Mouse (Mus musculus) left cerebral cortex, adult 2 months (tissue): ENCODE data around the gene Gm128. TPM values are rescaled to one million over a fixed set of nuclear protein-coding genes. Genes with fewer than 3 reads are reported as not detected.

Source experiments
- DNase-seq, 2 experiments: peaks; one replicate each; pipeline ENCODE4 v3.0.0; 2021 to 2022; ENCODE audit warnings: low spot score in 2 of 2, mixed read lengths in 1 of 2; ENCODE audit errors: extremely low spot score in 1 of 2
- H3K27ac ChIP-seq: fragments of 200-600 bp; 2 replicates; pipeline ENCODE4 v1.8.1; 2022
- H3K4me3 ChIP-seq: fragments of 200-600 bp; 2 replicates; pipeline ENCODE4 v1.8.1; 2022
- CTCF ChIP-seq: fragments of 200-600 bp; IDR thresholded peaks from 2 replicates; pipeline ENCODE4 v1.8.1; 2022; ENCODE audit warnings: antibody characterized with exemption, mild to moderate bottlenecking, moderate library complexity
- intact Hi-C: fragments of 180-260 bp; cut with DNase I; formaldehyde crosslinking; loops from one replicate; pipeline ENCODE4 v1.15.1; 2025
- long read RNA-seq, 2 experiments: library from polyadenylated mRNA; stranded (forward); transcript quantifications; one replicate each; pipeline ENCODE4 v2.0.0; 2021; ENCODE audit warnings: borderline mapping rate in 2 of 2
- total RNA-seq, 2 experiments: library from RNA; stranded (reverse); gene quantifications; 2 replicates each; pipeline ENCODE4 v1.2.3; 2021

The Gm128 gene
- total RNA-seq, result under 1 TPM; 0.20 to 0.61 TPM
- long read RNA-seq, experiment 1, result 0 reads
- long read RNA-seq, experiment 2, result 0 reads

- DNase-seq, result no peak
- Histone ChIP-seq H3K27ac (no peak within 1 kb of the TSS), H3K4me3 (no peak within 1 kb of the TSS)
- intact Hi-C loops, result no loop called here
- no peak for TF ChIP-seq CTCF
These were observed at the start of gene Gm128 for GRCm38 (mm10) chr3:95241498-95241897. Gene Gm128, minus strand, starts transcription at chr3:95241598.

GRCm38 (mm10) chr3:95291041-95291440 lies 49.6 kb upstream of the Gm128 start:
- TF ChIP-seq CTCF, result no peak
- intact Hi-C loops, result no loop called here
- no peak overlapping the region for H3K4me3 ChIP-seq
- no peak for DNase-seq
- H3K27ac ChIP-seq, result no peak overlapping the region

- intact Hi-C loops, result no loop called here
- no peak for DNase-seq
- no peak for TF ChIP-seq CTCF
- no peak overlapping the region for H3K4me3 ChIP-seq
- no peak overlapping the region for H3K27ac ChIP-seq
These were observed 48.8 kb upstream of the Gm128 start for GRCm38 (mm10) chr3:95290156-95290555.

GRCm38 (mm10) chr3:95289419-95289818 lies 48.0 kb upstream of the Gm128 start:
- intact Hi-C loops, result no loop called here
- TF ChIP-seq CTCF, result no peak
- DNase-seq, result no peak

GRCm38 (mm10) chr3:95287541-95287940 lies 46.1 kb upstream of the Gm128 start:
- no peak for DNase-seq
- intact Hi-C loops, result no loop called here
- Histone ChIP-seq H3K27ac (no peak overlapping the region), H3K4me3 (no peak overlapping the region)
- TF ChIP-seq CTCF, result no peak

More at GRCm38 (mm10) chr3:95289419-95289818, 48.0 kb upstream of the Gm128 start:
- H3K4me3 ChIP-seq, result no peak overlapping the region
- H3K27ac ChIP-seq, result no peak overlapping the region

GRCm38 (mm10) chr3:95286510-95286909 lies 45.1 kb upstream of the Gm128 start:
- intact Hi-C loops, result no loop called here
- no peak overlapping the region for H3K4me3 ChIP-seq
- H3K27ac ChIP-seq, result no peak overlapping the region
- DNase-seq, result no peak
- TF ChIP-seq CTCF, result no peak

- no peak overlapping the region for H3K27ac ChIP-seq
- intact Hi-C loops, result no loop called here
- DNase-seq, result no peak
- TF ChIP-seq CTCF, result no peak
- no peak overlapping the region for H3K4me3 ChIP-seq
These were observed 44.6 kb upstream of the Gm128 start for GRCm38 (mm10) chr3:95286011-95286410.

GRCm38 (mm10) chr3:95285390-95285789 lies 44.0 kb upstream of the Gm128 start:
- TF ChIP-seq CTCF, result no peak
- no peak overlapping the region for H3K4me3 ChIP-seq
- no peak for DNase-seq
- intact Hi-C loops, result no loop called here
- peak overlapping the region; percentile 28 for H3K27ac ChIP-seq

- no peak for DNase-seq
- no peak for TF ChIP-seq CTCF
- intact Hi-C loops, result loop anchor here (5.0 kb wide), 1 partner anchor 142 kb away; the partner anchor contains the start of gene Tnfaip8l2
- H3K4me3 ChIP-seq, result peak overlapping the region; percentile 57
- peak overlapping the region; percentile 97 for H3K27ac ChIP-seq
These were observed 43.3 kb upstream of the Gm128 start for GRCm38 (mm10) chr3:95284501-95285281.

GRCm38 (mm10) chr3:95284062-95284461 lies 42.7 kb upstream of the Gm128 start:
- no peak for TF ChIP-seq CTCF
- DNase-seq, result no peak
- intact Hi-C loops, result loop anchor here (5.0 kb wide), 1 partner anchor 142 kb away; the partner anchor contains the start of gene Tnfaip8l2
- H3K27ac ChIP-seq, result peak overlapping the region; percentile 97
- H3K4me3 ChIP-seq, result peak overlapping the region; percentile 57

- H3K27ac ChIP-seq, result peak overlapping the region; percentile 97
- peak overlapping the region; percentile 57 for H3K4me3 ChIP-seq
- no peak for DNase-seq
- intact Hi-C loops, result loop anchor here (2.0 to 5.0 kb wide), 3 partner anchors 29 to 151 kb away; partner anchors contain the start of genes Arnt and Tnfaip8l2
- TF ChIP-seq CTCF, result no peak
These were observed 42.2 kb upstream of the Gm128 start for GRCm38 (mm10) chr3:95283589-95283941.

- intact Hi-C loops, result loop anchor here (2.0 to 5.0 kb wide), 3 partner anchors 30 to 152 kb away; partner anchors contain the start of genes Arnt and Tnfaip8l2
- Histone ChIP-seq H3K27ac (peak overlapping the region; percentile 97), H3K4me3 (peak overlapping the region; percentile 57)
- DNase-seq, result peak; percentile 70
- peak; percentile 36 for TF ChIP-seq CTCF
These were observed 41.6 kb upstream of the Gm128 start for GRCm38 (mm10) chr3:95282865-95283588.
